Mouse (Mus musculus): ENCODE measurements around the gene Agbl4. TPM values are rescaled to one million over a fixed set of nuclear protein-coding genes. Genes with fewer than 3 reads are reported as not detected.

Agbl4 gene
- total and polyA plus RNA-seq, 3 experiments: not detected

DNA sequence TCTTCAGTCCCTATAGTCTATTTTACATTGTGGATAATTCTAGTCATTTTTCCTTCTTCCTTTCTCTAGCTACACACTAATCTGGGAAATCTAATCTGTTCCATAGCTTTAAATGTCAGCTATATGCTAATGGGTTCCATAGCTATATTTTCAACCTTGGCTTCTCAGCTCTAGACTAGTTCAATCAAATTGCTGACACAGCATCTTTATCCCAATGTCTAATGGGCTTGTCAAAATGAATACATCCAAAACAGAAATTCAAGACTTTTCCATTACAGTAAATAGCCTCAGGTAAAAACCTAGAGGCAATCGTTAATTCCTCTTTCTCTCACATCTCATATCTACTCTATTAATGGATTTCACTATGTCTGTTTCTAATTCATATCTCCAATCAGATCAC is 750.3 kb downstream of the Agbl4 start:
- H3K79me2 ChIP-seq (replicated peaks; ENCODE audit: control insufficient read depth, extremely low read depth, insufficient read depth, poor library complexity, severe bottlenecking): no peaks in the 10 kb centered on the region
- H3K9ac ChIP-seq (ENCODE audit: insufficient read depth, low read depth): no peak overlapping the region
- H3K4me2 ChIP-seq (ENCODE audit: insufficient read depth, low read depth, poor library complexity, severe bottlenecking): no peak overlapping the region
- no peaks in the 10 kb centered on the region for H3K36me3 ChIP-seq (replicated peaks in 1 of 2; ENCODE audit: control insufficient read depth in 1 of 2, insufficient read depth in 1 of 2, low read length in 1 of 2)
- H3K4me1 ChIP-seq (ENCODE audit: control insufficient read depth in 1 of 2, insufficient read depth in 2 of 2): no peaks in the 10 kb centered on the region
- DNase-seq (ENCODE audit: extremely low read depth): no peak
- in situ Hi-C loops (cut with MboI; ENCODE audit: low pct_ligation_motif_present, low pct_unique_long_range_greater_than_20kb, low sequenced_read_pairs): no loop called here
- no peaks in the 10 kb centered on the region for H3K27me3 ChIP-seq (replicated peaks)
- dilution Hi-C loops (cut with MboI; ENCODE audit: extremely low pct_ligation_motif_present, extremely low pct_unique_long_range_greater_than_20kb, low sequenced_read_pairs): no loop called here
- TF ChIP-seq MAFK (IDR thresholded peaks at IDR 0.05; ENCODE audit: insufficient replicate concordance, low read length) (peak; percentile 96), ZC3H11A (IDR thresholded peaks at IDR 0.05; ENCODE audit: low read depth, low read length) (no peak), KAT2A (IDR thresholded peaks at IDR 0.05; ENCODE audit: insufficient replicate concordance, low read length) (no peak)
- no peaks in the 10 kb centered on the region for H3K9me3 ChIP-seq (replicated peaks; ENCODE audit: low read length)
- H3K4me3 ChIP-seq (replicated peaks in 1 of 3; ENCODE audit: low read depth in 2 of 3, low read length in 2 of 3, poor library complexity in 1 of 3): no peak overlapping the region
- no peak overlapping the region for H3K27ac ChIP-seq (ENCODE audit: insufficient read depth, low read depth)

DNA sequence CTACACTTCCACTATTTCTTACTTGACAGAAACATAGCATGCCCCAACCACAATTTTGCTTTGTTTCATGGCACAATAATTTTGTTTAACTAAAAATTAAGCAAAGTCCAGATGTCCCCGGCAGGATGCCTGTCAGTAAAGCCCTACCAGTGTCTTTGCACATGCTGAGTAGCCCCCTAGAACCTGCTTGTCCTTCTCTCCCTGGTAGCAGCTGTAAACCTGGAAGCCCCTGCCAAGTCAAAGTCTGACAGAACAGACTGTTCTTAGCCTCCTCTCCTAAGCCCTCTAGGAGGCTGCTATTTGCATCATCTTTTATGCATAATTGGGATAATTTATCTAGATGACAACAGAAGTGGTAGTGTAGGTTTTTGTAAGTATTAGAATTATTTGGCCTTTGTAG is 758.4 kb downstream of the Agbl4 start:
- in situ Hi-C loops (cut with MboI; ENCODE audit: low pct_ligation_motif_present, low pct_unique_long_range_greater_than_20kb, low sequenced_read_pairs): no loop called here
- Histone ChIP-seq H3K4me1 (ENCODE audit: control insufficient read depth in 1 of 2, insufficient read depth in 2 of 2) (no peaks in the 10 kb centered on the region), H3K27ac (ENCODE audit: insufficient read depth, low read depth) (no peak overlapping the region), H3K4me3 (replicated peaks in 1 of 3; ENCODE audit: low read depth in 2 of 3, low read length in 2 of 3, poor library complexity in 1 of 3) (no peak overlapping the region), H3K9me3 (replicated peaks; ENCODE audit: low read length) (no peaks in the 10 kb centered on the region), H3K79me2 (replicated peaks; ENCODE audit: control insufficient read depth, extremely low read depth, insufficient read depth, poor library complexity, severe bottlenecking) (no peaks in the 10 kb centered on the region), H3K9ac (ENCODE audit: insufficient read depth, low read depth) (no peak overlapping the region), H3K4me2 (ENCODE audit: insufficient read depth, low read depth, poor library complexity, severe bottlenecking) (no peak overlapping the region), H3K36me3 (replicated peaks in 1 of 2; ENCODE audit: control insufficient read depth in 1 of 2, insufficient read depth in 1 of 2, low read length in 1 of 2) (no peaks in the 10 kb centered on the region), H3K27me3 (replicated peaks) (no peaks in the 10 kb centered on the region)
- TF ChIP-seq KAT2A (IDR thresholded peaks at IDR 0.05; ENCODE audit: insufficient replicate concordance, low read length) (no peak), NELFE (IDR thresholded peaks at IDR 0.05; ENCODE audit: low read depth, low read length) (no peak), SMC3 (IDR thresholded peaks at IDR 0.05; ENCODE audit: low read depth, low read length) (no peak), CHD2 (IDR thresholded peaks at IDR 0.05; ENCODE audit: low read length) (no peak), NRF1 (IDR thresholded peaks at IDR 0.05; ENCODE audit: low read depth, low read length) (no peak), USF1 (IDR thresholded peaks at IDR 0.05; ENCODE audit: low read depth, low read length) (no peak), PAX5 (IDR thresholded peaks at IDR 0.05; ENCODE audit: low read length) (no peak), ETS1 (conservative IDR thresholded peaks at IDR 0.05; ENCODE audit: low read depth, low read length) (no peak), SIN3A (IDR thresholded peaks at IDR 0.05; ENCODE audit: low read length) (no peak), ZKSCAN1 (IDR thresholded peaks at IDR 0.05; ENCODE audit: borderline replicate concordance, low read depth, low read length) (no peak), MXI1 (IDR thresholded peaks at IDR 0.05; ENCODE audit: low read depth, low read length) (no peak)
- dilution Hi-C loops (cut with MboI; ENCODE audit: extremely low pct_ligation_motif_present, extremely low pct_unique_long_range_greater_than_20kb, low sequenced_read_pairs): no loop called here
- DNase-seq (ENCODE audit: extremely low read depth): no peak

DNA sequence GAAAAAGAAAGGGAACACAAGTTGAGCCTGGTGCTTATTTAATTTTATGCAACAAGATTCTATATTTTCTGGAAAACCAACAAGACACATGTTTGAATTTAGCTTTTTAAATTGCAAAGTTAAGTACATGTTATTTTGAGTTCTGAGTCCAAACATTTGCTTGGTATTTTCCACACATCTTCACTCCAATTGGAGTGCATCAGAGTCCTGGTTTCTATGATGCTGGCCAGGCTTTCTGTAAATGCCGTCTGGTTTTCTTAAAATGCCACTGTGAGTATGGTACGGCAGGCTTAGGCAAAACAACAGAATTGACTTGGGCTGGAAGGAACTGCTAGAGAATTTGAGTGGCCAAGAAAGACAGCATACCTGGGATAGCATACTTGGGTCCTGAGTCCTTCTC is 784.0 kb downstream of the Agbl4 start:
- Histone ChIP-seq H3K27me3 (replicated peaks) (no peaks in the 10 kb centered on the region), H3K27ac (ENCODE audit: insufficient read depth, low read depth) (no peak overlapping the region), H3K36me3 (replicated peaks in 1 of 2; ENCODE audit: control insufficient read depth in 1 of 2, insufficient read depth in 1 of 2, low read length in 1 of 2) (no peaks in the 10 kb centered on the region), H3K79me2 (replicated peaks; ENCODE audit: control insufficient read depth, extremely low read depth, insufficient read depth, poor library complexity, severe bottlenecking) (no peaks in the 10 kb centered on the region), H3K9me3 (replicated peaks; ENCODE audit: low read length) (no peaks in the 10 kb centered on the region), H3K4me1 (ENCODE audit: control insufficient read depth in 1 of 2, insufficient read depth in 2 of 2) (no peaks in the 10 kb centered on the region), H3K4me3 (replicated peaks in 1 of 3; ENCODE audit: low read depth in 2 of 3, low read length in 2 of 3, poor library complexity in 1 of 3) (no peak overlapping the region), H3K9ac (ENCODE audit: insufficient read depth, low read depth) (no peak overlapping the region), H3K4me2 (ENCODE audit: insufficient read depth, low read depth, poor library complexity, severe bottlenecking) (no peak overlapping the region)
- DNase-seq (ENCODE audit: extremely low read depth): no peak
- in situ Hi-C loops (cut with MboI; ENCODE audit: low pct_ligation_motif_present, low pct_unique_long_range_greater_than_20kb, low sequenced_read_pairs): no loop called here
- no peak for TF ChIP-seq CHD2 (IDR thresholded peaks at IDR 0.05; ENCODE audit: low read length)
- no peak for TF ChIP-seq GABPA (IDR thresholded peaks at IDR 0.05; ENCODE audit: insufficient replicate concordance, low read depth, low read length)
- TF ChIP-seq USF2 (conservative IDR thresholded peaks at IDR 0.05; ENCODE audit: low read depth, low read length): no peak
- TF ChIP-seq JUN (IDR thresholded peaks at IDR 0.05; ENCODE audit: insufficient read depth, low read depth, low read length): no peak
- no peak for TF ChIP-seq JUND (conservative IDR thresholded peaks at IDR 0.05; ENCODE audit: low read depth, low read length)
- no peak for TF ChIP-seq ZMIZ1 (IDR thresholded peaks at IDR 0.05; ENCODE audit: low read depth, low read length)
- TF ChIP-seq ETS1 (conservative IDR thresholded peaks at IDR 0.05; ENCODE audit: low read depth, low read length): no peak
- TF ChIP-seq RAD21 (IDR thresholded peaks at IDR 0.05; ENCODE audit: low read depth, low read length): no peak
- TF ChIP-seq MYC (IDR thresholded peaks at IDR 0.05; ENCODE audit: low read depth, low read length): no peak
- TF ChIP-seq UBTF (IDR thresholded peaks at IDR 0.05; ENCODE audit: low read depth, low read length): no peak
- no peak for TF ChIP-seq HCFC1 (IDR thresholded peaks at IDR 0.05; ENCODE audit: low read depth, low read length)
- no peak for TF ChIP-seq SIN3A (IDR thresholded peaks at IDR 0.05; ENCODE audit: low read length)
- TF ChIP-seq ZKSCAN1 (IDR thresholded peaks at IDR 0.05; ENCODE audit: borderline replicate concordance, low read depth, low read length): no peak
- dilution Hi-C loops (cut with MboI; ENCODE audit: extremely low pct_ligation_motif_present, extremely low pct_unique_long_range_greater_than_20kb, low sequenced_read_pairs): no loop called here
